Mouse (Mus musculus) ZHBTc4 (cell line): ENCODE measurements around the gene Gpr15.

Source experiments
- DNase-seq: peaks from one replicate; pipeline ENCODE4 v3.0.0-alpha.2; 2011; ENCODE audit warnings: low read depth, low spot score

Gpr15 gene

DNA sequence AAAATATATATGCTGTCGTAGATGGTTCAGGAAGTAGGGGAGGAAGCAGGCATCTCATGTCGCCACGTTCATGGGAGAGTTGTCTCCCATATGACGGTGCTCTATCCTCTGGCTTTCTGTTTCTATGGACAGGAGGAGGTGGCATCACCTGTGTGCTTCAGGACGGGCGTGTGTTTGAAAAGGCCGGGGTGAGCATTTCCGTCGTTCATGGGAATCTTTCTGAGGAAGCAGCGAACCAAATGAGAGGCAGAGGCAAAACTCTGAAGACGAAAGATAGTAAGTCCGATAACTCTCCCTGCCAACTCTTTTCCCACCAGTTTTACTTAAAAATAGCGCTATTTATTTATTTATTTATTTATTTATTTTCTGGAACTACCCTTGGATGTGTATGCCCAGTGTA is 46.5 kb downstream of the Gpr15 start:
- no peak for DNase-seq

DNA sequence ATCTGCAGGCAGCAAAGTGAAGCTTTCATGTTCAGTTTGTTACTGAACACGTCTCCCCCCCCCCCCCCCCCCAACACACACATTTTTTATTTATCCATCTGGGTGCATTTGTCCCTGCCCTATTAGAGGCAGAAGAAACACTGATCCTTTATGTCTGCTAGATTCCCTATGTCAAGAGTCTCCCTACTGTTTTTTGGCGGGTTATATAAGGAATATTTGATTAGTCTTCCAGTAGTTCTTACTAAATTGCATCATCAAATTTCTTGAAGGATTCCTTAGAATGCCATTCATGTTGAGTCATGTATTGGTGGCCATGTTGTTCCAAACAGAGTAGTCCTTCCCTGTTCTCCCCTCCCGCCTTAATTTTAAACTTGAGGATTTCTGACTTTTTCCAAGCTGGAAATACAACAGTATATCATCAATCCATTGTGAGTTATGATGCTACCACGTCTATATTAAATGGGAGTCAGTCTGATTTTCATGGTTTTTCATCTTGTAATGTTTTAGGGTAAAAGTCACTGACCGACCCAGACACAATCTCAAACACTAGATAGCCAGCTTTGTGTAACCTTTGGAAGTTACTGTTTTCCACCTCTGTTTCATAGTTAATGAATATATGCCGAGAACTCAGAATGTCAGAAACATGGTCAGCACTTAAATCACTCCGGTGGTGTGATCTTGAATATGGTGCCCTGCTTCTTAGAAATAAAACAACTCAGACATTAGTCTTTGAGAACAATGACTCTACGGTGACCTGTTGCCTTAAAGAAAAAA is 47.5 kb downstream of the Gpr15 start:
- DNase-seq, result no peak

DNA sequence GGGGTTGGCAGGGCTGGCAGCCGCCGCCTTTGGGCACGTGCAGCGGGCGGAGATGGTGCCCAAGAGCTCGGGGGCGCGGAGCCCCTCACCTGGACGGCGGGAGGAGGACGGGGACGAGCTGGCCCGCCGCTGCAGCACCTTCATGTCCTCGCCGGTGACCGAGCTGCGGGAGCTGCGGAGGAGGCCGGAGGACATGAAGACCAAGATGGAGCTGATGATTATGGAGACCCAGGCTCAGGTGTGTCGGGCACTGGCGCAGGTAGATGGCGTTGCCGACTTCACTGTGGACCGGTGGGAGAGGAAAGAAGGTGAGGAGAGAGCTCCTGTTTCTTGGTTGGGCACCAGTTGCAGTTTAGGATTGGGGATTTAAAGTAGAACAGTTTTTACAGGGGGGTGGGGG is 48.2 kb downstream of the Gpr15 start:
- DNase-seq, result peak; percentile 29

DNA sequence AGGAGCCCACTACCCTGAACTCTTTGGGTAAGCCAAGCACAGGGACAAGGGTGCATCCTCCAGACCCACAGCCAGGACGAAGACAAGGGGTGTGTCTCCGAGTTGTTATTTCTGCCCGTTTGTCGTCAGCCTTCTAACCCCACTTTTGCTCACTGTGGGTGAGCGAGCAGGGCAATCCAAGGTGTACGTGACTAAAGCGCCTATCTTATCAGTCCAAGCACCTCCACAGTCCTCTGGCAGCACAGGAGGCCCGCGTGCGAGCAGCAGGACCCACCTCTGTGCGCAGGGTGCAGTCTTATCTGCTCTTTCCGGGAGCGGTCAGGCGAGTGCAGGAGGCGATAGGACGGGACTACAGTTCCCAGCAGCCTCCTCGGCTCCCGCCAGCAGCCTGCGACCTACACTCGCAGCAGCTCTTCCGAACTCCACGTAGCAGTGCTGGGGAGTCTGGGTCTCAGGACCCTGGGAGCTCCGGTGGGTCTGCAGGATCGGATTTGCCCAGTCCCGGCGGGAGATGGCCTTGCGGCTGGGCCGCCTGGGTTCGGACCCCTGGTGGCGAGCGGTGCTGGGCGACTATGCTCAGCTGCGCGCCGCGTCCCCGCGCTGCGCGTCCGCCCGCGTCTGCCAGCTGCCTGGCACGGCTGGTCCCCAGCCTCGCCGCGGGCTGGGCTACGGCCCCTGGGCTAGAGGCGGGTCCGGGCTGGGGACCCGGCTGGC is 48.8 kb downstream of the Gpr15 start, which contains the start of gene Cpox:
TSS of gene Cpox (plus strand) at position 376 of the 714 bp plus-strand sequence.
- DNase-seq, result peak; percentile 94

DNA sequence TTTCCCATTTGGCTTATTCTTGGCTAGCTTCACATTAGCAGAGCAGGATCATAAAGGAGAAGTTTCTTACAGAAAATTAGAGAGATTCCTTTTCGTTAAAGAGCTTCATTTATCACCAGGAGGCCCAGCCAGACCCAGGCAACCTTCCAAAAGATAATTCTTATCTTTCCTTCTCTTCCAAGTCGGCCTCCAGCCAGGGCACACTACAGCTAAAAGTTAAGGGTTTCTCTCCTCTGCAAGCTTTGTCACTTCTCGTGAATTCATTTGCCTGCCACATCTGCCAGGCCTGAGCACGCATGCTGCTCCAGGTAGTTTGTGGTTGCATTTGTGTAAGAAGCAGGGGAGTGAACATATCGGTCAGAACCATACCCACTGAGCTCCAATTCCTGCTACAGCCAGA is 49.6 kb downstream of the Gpr15 start:
- no peak for DNase-seq

DNA sequence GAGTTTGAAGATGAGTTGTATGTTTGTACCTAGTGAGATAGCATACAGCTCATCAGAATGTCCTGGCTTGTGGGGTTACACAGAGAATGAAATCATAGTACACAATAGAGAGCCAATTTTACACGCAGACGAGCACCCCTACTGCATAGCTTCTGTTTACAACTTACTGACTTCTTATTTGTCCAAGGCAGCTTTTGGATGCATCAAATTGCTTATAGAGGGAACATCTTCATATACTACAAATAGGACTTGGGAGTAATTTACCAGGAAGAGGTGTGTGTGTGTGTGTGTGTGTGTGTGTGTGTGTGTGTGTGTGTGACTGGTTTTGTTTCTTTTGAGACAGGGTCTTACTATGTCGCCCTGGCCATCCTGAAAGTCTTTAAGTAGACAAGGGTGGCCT is 50.3 kb downstream of the Gpr15 start:
- no peak for DNase-seq
